Mouse (Mus musculus) hindlimb bud, embryonic 11.5 days (tissue): ENCODE data around the gene Arf5.

Experiments used
- DNase-seq: peaks from one replicate; pipeline ENCODE4 v3.0.0-alpha.2; 2012; ENCODE audit warnings: low read depth, low spot score; ENCODE audit errors: extremely low spot score

The Arf5 gene

DNA sequence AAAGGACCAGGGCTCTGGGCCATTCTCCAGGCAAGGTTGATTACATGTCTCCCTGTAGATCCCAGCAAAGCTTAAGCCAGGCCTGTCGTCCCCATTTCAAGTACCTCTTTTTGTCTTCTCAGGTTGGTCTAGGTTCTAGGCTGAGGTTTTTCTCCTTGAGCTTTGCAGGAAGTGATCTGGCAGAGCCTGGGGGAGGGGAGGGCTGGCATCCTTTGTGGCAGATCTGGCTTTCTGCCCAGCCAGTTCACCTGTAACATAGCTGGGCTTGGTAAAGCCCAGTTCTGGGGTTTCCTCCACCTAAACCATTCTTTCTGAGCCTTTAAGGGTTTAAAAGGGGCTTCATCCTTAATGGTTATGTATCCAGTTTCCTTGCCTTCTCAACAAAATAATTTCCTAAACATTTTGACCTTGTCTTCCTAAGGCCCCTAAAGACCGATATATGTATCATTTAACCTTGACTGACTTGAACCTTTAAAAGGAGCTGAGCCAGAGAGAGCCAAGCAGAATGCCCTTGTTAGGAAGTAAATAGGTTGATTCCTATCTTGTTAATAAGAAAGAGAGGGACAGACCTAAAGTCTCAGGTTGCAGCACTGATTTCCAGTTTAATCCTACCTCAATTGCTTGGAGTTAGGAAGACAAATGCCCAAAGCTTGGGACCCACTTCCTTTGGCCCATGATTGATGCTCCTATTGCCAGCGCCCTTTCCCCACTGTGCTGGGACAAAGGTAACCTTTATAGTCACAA lies 3.9 kb downstream of the Arf5 start, which contains the start of gene Fscn3:
Fscn3 (plus strand) TSS at position 694 of the 744 bp plus-strand sequence.
- no peak for DNase-seq

DNA sequence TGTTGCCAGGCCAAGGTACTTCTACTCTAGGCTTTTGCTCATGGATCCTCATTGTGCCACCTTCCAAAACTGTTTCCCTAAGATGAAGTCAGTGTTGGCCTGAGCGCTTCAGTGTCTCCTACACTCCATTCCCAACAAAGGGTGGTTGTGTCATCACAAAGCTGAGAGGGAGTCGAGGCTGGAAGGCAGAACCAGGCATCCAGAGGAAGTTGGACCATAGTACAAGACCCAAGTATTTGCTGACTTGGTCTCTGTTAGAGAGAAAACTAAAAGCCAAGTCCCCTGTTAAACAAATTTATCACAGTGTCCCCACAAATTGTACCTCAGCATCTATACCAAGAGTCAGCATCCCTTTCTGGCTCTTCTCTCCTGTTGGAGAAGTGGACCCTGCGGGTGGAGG lies 4.9 kb downstream of the Arf5 start, which contains the start of gene Gcc1:
Gcc1 (minus strand) TSS at position 101 of the 400 bp plus-strand sequence.
- DNase-seq = no peak

- no peak for DNase-seq
Observed at GRCm38 (mm10) chr6:28429870-28430269, 6.5 kb downstream of the Arf5 start.

DNA sequence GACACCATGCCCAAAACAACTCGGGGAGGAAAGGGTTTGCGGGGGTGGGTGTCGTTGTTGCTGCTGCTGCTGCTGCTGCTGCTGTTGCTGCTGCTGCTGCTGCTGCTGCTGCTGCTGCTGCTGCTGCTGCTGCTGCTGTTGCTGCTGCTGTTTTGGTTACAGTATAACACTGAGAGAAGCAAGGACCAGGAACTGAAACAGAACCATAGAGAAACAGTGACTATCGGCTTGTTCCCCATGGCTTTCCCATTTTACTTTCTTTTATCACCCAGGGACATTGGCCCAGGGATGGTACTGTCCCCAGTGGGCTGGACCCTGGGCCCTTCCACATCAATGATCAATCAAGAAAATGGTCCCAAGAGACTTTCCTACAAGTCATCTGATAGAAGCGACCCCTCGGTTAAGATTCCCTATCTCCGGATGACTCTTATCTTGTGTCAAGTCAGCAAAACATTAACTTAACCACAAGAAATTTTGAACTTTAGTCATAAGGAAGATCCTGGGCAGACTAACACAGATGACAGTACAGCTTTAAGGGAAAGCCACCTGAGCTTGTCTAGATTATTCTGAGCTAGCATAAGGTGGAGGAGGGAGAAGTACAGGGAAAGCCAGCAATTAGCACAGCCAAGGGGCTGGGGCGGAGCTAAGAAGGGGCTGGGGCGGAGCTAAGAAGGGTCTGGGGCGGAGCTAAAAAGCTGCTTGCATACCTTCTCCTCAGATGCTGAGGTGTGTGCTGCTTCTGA lies 7.6 kb downstream of the Arf5 start:
- no peak for DNase-seq

- no peak for DNase-seq
Observed at GRCm38 (mm10) chr6:28431538-28431855, 8.1 kb downstream of the Arf5 start.

DNA sequence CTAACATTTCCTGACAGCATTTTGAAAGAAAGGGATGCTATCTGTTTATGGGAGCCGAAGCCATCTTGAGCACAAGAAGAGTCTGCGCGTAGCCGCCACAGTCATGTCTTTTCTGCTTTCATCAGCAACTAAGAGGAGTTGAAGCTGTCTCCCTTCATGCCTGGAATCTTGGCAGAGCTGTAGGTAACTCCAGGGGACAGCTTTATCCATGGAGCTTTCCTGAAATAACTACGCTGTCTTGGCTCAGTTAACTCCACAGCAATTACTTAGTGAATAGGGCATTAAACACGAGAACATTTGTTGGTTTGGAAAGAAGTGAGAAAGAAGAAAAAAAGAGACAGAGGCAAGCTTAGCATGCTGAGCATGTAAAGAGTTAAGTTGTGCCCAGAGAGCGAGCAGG lies 24.6 kb downstream of the Arf5 start:
- DNase-seq = no peak

GRCm38 (mm10) chr6:28449253-28449652 lies 25.9 kb downstream of the Arf5 start, which contains the start of gene Pax4:
Gene Pax4 (minus strand): TSS chr6:28449353.
- no peak for DNase-seq

- no peak for DNase-seq
Observed at GRCm38 (mm10) chr6:28450481-28450880, 27.1 kb downstream of the Arf5 start.

- no peak for DNase-seq
Observed at GRCm38 (mm10) chr6:28450977-28451376, 27.6 kb downstream of the Arf5 start.

GRCm38 (mm10) chr6:28459221-28459668 lies 35.9 kb downstream of the Arf5 start:
- DNase-seq = no peak

GRCm38 (mm10) chr6:28460534-28460933 lies 37.2 kb downstream of the Arf5 start:
- DNase-seq = no peak

GRCm38 (mm10) chr6:28464630-28465029 lies 41.3 kb downstream of the Arf5 start:
- DNase-seq = no peak

GRCm38 (mm10) chr6:28470017-28470602 lies 46.8 kb downstream of the Arf5 start:
- no peak for DNase-seq

- DNase-seq = no peak
Observed at GRCm38 (mm10) chr6:28470621-28471020, 47.3 kb downstream of the Arf5 start.

DNA sequence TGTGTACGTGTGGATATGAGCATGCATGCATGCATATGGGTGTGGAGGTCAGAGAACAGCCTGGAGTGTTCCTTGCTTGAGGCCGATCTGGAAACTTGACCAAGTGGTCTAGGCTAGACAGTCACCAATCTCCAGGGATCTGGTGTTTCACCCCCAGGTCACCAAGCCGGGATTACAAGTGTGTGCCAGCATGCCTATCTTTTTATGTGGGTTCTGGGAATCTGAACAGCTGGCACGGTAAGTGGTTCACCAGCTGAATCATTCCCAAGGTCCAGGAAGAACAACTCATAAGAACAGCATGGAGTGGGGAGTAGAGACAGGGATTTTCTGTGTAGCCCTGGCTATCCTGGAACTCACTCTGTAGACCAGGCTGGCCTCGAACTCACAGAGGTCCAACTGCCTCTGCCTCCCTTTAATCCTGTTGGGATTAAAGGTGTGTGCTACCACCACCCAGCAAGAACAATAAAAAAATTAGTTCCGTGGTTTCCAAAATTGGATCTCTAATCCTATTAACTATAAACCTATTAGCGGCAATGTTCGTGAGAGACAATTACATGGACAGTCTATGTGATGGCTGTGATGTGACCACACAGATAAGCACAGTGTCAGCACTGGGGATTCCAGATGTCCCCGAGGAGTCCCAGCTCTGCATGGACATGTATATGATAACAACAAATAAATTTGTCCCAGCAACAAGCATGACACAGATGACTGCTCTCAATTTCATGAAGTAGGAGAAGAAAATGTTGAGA lies 48.1 kb downstream of the Arf5 start:
- DNase-seq = no peak

- no peak for DNase-seq
Observed at GRCm38 (mm10) chr6:28474211-28474610, 50.9 kb downstream of the Arf5 start.

DNA sequence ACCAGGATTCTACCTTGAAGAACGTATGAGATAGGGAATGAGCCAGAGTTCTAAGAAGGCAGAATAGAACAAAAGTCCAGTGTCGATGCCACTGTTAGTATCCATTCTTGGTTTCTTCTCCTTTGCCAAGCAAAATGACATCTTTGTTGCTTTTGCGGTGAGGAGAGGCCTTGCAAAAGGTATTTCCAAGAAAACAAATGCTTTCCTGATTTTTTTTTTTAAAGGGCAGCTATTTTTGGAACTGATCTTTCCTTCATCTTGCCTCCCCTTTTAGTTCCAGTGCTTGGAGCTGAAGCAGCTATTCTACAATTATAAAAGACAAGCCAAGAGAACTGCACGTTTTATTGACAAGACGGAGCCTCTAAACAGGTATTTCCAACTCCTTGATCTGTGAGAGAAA lies 51.5 kb downstream of the Arf5 start, which contains the start of gene Snd1:
Snd1 (plus strand) TSS at position 301 of the 400 bp plus-strand sequence.
- no peak for DNase-seq
